Mouse (Mus musculus) stomach, postnatal 0 days (tissue): ENCODE measurements around the gene Cers2. TPM values are rescaled to one million over a fixed set of nuclear protein-coding genes. Genes with fewer than 3 reads are reported as not detected.

Experiments used
- ATAC-seq: fragments of 200-750 bp; cut with Nextera tagmentation; 2 replicates; pipeline ENCODE4 v1.8.0; 2017; ENCODE audit not compliant: low FRiP score, low TSS enrichment
- DNase-seq: peaks from one replicate; pipeline ENCODE4 v3.0.0-alpha.2; 2016; ENCODE audit warnings: low spot score
- H3K27ac ChIP-seq: fragments of 300-500 bp; sonication (generic); replicated peaks from 2 replicates; pipeline ENCODE4 v1.5.1; 2014; ENCODE audit warnings: mild to moderate bottlenecking, control low read depth
- H3K27me3 ChIP-seq: fragments of 300-500 bp; sonication (generic); 2 replicates; pipeline ENCODE4 v1.6.1; 2014; ENCODE audit warnings: low read length; ENCODE audit not compliant: control insufficient read depth, insufficient read depth
- H3K36me3 ChIP-seq: fragments of 300-500 bp; sonication (generic); 2 replicates; pipeline ENCODE4 v1.6.1; 2014; ENCODE audit warnings: low read length, mixed read lengths; ENCODE audit not compliant: control insufficient read depth, insufficient read depth
- H3K4me1 ChIP-seq: fragments of 300-500 bp; sonication (generic); replicated peaks from 2 replicates; pipeline ENCODE4 v1.6.1; 2014; ENCODE audit warnings: antibody characterized with exemption; ENCODE audit not compliant: control insufficient read depth, insufficient read depth
- H3K4me2 ChIP-seq: fragments of 300-500 bp; sonication (generic); replicated peaks from 2 replicates; pipeline ENCODE4 v1.6.1; 2014; ENCODE audit warnings: low read depth, mild to moderate bottlenecking, control low read depth, moderate library complexity
- H3K4me3 ChIP-seq: fragments of 300-500 bp; sonication (generic); 2 replicates; pipeline ENCODE4 v1.5.1; 2014; ENCODE audit warnings: low read depth, low read length, control low read depth
- H3K9ac ChIP-seq: fragments of 300-500 bp; sonication (generic); 2 replicates; pipeline ENCODE4 v1.6.1; 2014; ENCODE audit warnings: mild to moderate bottlenecking, low read length, control low read depth, mixed read lengths
- H3K9me3 ChIP-seq: fragments of 300-500 bp; sonication (generic); 2 replicates; pipeline ENCODE4 v1.6.1; 2016; ENCODE audit warnings: low read length; ENCODE audit not compliant: control insufficient read depth
- CTCF ChIP-seq: IDR thresholded peaks from 2 replicates; pipeline ENCODE4 v1.5.1; 2016; ENCODE audit warnings: antibody characterized with exemption, low read depth, mild to moderate bottlenecking, moderate library complexity
- EP300 ChIP-seq: optimal IDR thresholded peaks from 2 replicates; pipeline ENCODE3; 2016; ENCODE audit warnings: antibody characterized with exemption
- WGBS: fragments of 180-500 bp; shearing (Covaris S2); extraction: QIAGEN DNeasy Blood & Tissue Kit; methylation state at CpG from one replicate; pipeline ENCODE4 v1.1.7; 2014; 5-methylcytosine and 5-hydroxymethylcytosine counted together
- polyA plus RNA-seq: library from polyadenylated mRNA; unstranded; fragments of >200 nt; fragmentation: Nextera tagmentation; extraction: Ambion mirVana; gene quantifications from 2 replicates; pipeline ENCODE4 v1.2.1, GENCODE M21; 2015

Gene Cers2
- polyA plus RNA-seq, 1 experiment from 2014 or later, result 75.0 TPM

DNA sequence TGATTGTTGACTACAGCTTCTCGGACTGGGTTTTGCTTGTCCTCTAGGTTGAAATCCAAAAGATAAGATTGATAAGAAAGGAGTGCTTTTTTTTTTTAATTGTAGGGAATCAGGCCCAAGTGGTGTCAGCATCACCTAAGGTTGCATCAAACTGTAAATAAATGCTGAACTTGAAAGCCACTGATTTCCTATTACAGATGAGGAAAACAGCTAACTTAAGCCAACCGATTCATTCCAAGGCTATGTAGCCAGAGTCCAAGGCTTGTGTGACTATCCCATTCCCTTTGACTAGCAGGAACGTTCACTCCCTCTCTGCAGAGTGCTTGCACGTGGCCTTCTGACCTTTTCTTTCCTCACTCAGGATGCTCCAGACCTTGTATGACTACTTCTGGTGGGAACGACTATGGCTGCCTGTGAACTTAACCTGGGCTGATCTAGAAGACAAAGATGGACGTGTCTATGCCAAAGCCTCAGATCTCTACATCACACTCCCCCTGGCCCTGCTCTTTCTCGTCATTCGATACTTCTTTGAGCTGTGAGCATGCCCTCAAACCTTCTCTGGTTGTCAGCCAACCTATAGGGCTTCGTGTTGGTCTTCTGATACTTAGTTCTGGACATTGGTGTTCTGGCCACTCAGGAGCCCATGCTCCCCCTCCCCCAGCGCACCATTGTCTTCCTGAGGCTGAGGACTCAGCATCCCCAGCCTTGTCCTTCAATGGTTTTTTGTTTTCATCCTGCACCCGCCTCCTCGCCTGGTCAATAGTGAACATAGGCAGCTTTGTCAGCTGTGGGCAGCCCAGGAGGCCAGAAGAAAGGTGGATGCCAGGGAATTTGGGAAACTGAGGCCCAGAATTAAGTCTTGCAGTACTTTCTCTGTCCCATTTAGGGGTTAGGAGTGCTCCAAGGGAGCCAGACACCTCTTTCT, 5.4 kb downstream of the Cers2 start:
- Histone ChIP-seq H3K4me3 (no peak overlapping the region), H3K4me2 (no peak overlapping the region), H3K27ac (no peak overlapping the region), H3K27me3 (no peaks in the 10 kb centered on the region), H3K4me1 (peaks cover 12% of the 10 kb centered on the region; the same call in 1 of the 2 replicates), H3K9ac (no peak overlapping the region), H3K36me3 (peaks cover 20% of the 10 kb centered on the region), H3K9me3 (no peaks in the 10 kb centered on the region)
- TF ChIP-seq CTCF (no peak), EP300 (no peak)
- DNase-seq (no peak), ATAC-seq (no peak)
- 70% methylated on average over 12 of the region's 12 CpGs for WGBS

DNA sequence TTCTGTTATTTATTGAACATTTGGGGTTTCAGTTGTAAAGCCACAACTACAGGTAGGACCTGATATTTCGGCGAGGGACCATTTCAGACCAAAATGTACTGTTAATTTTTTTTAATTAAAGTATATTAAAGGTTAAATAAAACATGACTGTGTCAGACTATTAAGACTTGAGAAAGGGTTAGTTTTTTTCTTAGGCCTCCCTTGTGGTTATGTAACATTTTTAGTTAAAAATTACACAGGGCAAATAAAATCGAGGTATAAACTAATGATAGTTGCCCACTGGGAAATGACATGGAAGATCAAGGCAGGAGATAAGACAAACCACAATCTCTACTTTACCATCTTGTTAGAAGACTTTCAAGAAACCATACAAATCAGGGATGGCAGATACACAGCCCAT, 8.8 kb downstream of the Cers2 start:
- H3K4me2 ChIP-seq, result no peak overlapping the region
- no peak overlapping the region for H3K27ac ChIP-seq
- no peaks in the 10 kb centered on the region for H3K4me1 ChIP-seq
- H3K9me3 ChIP-seq, result no peaks in the 10 kb centered on the region
- ATAC-seq (no peak), DNase-seq (no peak)
- H3K27me3 ChIP-seq, result no peaks in the 10 kb centered on the region
- 86% methylated on average over 3 of the region's 3 CpGs for WGBS
- H3K36me3 ChIP-seq, result peaks cover 29% of the 10 kb centered on the region
- no peak overlapping the region for H3K4me3 ChIP-seq
- no peak for TF ChIP-seq CTCF
- TF ChIP-seq EP300, result no peak
- H3K9ac ChIP-seq, result no peak overlapping the region

DNA sequence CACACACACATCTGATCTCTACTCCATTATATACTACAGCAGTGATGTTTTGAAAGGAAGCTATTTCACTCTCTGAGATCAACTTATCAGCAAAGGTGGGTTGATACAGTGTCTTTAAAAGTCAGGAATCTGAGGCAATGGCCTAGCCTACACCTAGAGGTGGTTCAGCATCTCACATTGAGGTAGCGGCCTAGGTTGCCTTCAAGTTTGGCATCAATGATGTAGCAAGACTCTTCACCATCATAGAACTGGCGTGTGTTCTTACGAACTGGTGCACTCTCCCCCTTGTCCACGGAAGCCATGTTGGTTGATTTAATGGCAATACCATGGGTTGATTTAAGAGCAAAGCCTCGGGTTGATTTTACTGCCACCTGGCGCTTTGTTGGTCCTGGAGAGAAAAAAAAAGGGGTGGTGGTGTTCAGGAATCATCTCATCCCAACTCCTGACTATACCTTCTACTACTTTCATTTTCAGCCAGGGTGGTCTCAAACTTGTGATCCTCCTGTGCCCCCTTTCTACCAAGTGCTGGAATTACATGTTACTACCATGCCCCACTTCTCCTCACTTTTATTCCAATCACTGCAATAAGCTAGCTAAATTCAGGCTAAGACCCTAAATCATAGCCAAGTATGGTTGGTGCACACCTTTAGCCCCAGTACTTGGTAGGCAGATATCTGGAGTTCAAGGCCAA, 10.0 kb downstream of the Cers2 start:
- H3K9ac ChIP-seq, result no peak overlapping the region
- H3K27ac ChIP-seq, result no peak overlapping the region
- TF ChIP-seq CTCF (peak; percentile 58), EP300 (no peak)
- H3K4me1 ChIP-seq, result no peaks in the 10 kb centered on the region
- WGBS, result 87% methylated on average over 6 of the region's 6 CpGs
- no peak overlapping the region for H3K4me3 ChIP-seq
- no peaks in the 10 kb centered on the region for H3K27me3 ChIP-seq
- no peaks in the 10 kb centered on the region for H3K9me3 ChIP-seq
- ATAC-seq, result no peak
- DNase-seq, result no peak
- peaks cover 29% of the 10 kb centered on the region for H3K36me3 ChIP-seq
- H3K4me2 ChIP-seq, result no peak overlapping the region

DNA sequence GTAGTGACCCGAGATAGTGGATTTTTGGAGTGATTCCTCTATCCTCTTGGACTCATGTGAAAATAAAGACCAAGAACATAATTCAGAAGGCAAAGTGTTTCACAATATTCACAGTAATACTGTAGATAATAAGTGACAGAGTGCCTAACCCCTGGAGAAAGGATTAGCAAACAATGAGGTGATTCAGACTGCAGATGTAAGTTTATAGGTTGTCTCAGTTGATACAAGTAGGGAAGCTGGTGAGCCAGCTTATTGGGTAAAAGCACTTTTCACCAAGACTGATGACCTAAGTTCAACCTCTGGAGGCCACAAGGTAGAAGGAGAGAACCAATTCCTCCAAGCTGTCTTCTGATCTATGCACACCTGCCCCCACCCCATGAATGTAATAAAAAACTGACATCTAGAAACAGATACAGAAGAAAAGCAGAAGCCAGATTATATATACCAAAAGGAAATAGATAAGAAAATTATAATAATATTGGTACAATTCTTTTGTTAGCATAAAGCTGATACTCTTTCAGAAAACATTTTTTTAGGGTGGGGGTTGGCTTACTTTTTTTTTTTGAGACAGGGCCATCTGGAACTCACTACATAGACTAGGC, 14.3 kb downstream of the Cers2 start:
- H3K4me1 ChIP-seq, result no peaks in the 10 kb centered on the region
- H3K9me3 ChIP-seq, result no peaks in the 10 kb centered on the region
- WGBS, result 91% methylated on average over 1 of the region's 1 CpGs
- no peak for DNase-seq
- no peak overlapping the region for H3K4me2 ChIP-seq
- H3K27me3 ChIP-seq, result no peaks in the 10 kb centered on the region
- no peak overlapping the region for H3K27ac ChIP-seq
- H3K9ac ChIP-seq, result no peak overlapping the region
- no peak for TF ChIP-seq EP300
- TF ChIP-seq CTCF, result no peak
- no peak overlapping the region for H3K4me3 ChIP-seq
- H3K36me3 ChIP-seq, result peaks cover 13% of the 10 kb centered on the region
- ATAC-seq, result no peak

DNA sequence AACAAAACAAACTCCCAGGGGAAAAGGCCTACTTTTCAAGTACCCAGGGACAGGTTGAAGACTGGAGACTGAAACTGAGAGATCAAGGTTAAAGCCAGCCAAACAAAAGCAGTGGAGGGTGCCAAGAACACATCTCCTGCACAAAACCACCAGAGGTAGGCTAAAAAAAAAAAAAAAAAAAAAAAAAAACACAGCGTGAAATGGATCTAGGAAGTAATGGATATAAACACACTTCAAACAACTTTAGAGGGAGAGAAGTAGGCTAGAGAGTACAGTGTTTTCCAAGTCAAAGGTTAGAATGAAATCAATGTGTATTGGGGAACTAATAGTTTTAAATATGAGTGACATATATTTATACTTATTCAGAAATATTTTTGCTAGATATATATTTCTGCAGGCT, 16.9 kb downstream of the Cers2 start:
- H3K4me3 ChIP-seq, result no peak overlapping the region
- no peak for ATAC-seq
- no peaks in the 10 kb centered on the region for H3K9me3 ChIP-seq
- no peak overlapping the region for H3K9ac ChIP-seq
- H3K4me1 ChIP-seq, result no peaks in the 10 kb centered on the region
- WGBS, result 33% methylated on average over 1 of the region's 1 CpGs
- no peak overlapping the region for H3K4me2 ChIP-seq
- DNase-seq, result no peak
- no peaks in the 10 kb centered on the region for H3K27me3 ChIP-seq
- H3K27ac ChIP-seq, result no peak overlapping the region
- H3K36me3 ChIP-seq, result 0 out of 2 replicates have a peak, but pooled peaks cover 2% of the 10 kb centered on the region
- TF ChIP-seq EP300 (no peak), CTCF (no peak)
